Mouse (Mus musculus): ENCODE data around the gene Ifne. TPM values are rescaled to one million over a fixed set of nuclear protein-coding genes. Genes with fewer than 3 reads are reported as not detected.

The Ifne gene
- polyA plus RNA-seq (2014; fragmentation: Nextera tagmentation; extraction: Ambion mirVana), result not detected in 2 replicates

- H3K36me3 ChIP-seq (ENCODE audit: insufficient read depth), result no peaks in the 10 kb centered on the region
- 86% methylated on average over 8 of the region's 8 CpGs for WGBS
- DNase-seq (no peak), ATAC-seq (ENCODE audit: insufficient read depth) (no peak)
- no peak within 1 kb of the TSS for H3K4me2 ChIP-seq
- no peaks in the 10 kb centered on the region for H3K27me3 ChIP-seq (ENCODE audit: insufficient read depth, low read length)
- H3K4me3 ChIP-seq (ENCODE audit: low read depth, low read length), result no peak within 1 kb of the TSS
- TF ChIP-seq CTCF (IDR thresholded peaks at IDR 0.05; ENCODE audit: low read depth), result no peak
- no peak within 1 kb of the TSS for H3K9ac ChIP-seq
- H3K27ac ChIP-seq (ENCODE audit: low read depth), result no peak within 1 kb of the TSS
- H3K9me3 ChIP-seq (ENCODE audit: low read depth, low read length), result no peaks in the 10 kb centered on the region
- no peaks in the 10 kb centered on the region for H3K4me1 ChIP-seq (ENCODE audit: insufficient read depth)
Observed at GRCm38 (mm10) chr4:88880101-88880500, at the start of gene Ifne. TSS of gene Ifne (minus strand) at chr4:88880201.

GRCm38 (mm10) chr4:88928341-88929102 is 48.5 kb upstream of the Ifne start:
- DNase-seq (no peak), ATAC-seq (ENCODE audit: insufficient read depth) (no peak)
- no peak for TF ChIP-seq CTCF (IDR thresholded peaks at IDR 0.05; ENCODE audit: low read depth)
- 66% methylated on average over 4 of the region's 4 CpGs for WGBS
- Histone ChIP-seq H3K4me3 (ENCODE audit: low read depth, low read length) (no peak overlapping the region), H3K27me3 (ENCODE audit: insufficient read depth, low read length) (no peaks in the 10 kb centered on the region), H3K4me1 (ENCODE audit: insufficient read depth) (no peaks in the 10 kb centered on the region), H3K4me2 (no peak overlapping the region), H3K9ac (no peak overlapping the region), H3K27ac (ENCODE audit: low read depth) (no peak overlapping the region), H3K9me3 (ENCODE audit: low read depth, low read length) (no peaks in the 10 kb centered on the region; the same call in 1 of the 2 replicates), H3K36me3 (ENCODE audit: insufficient read depth) (no peaks in the 10 kb centered on the region)

GRCm38 (mm10) chr4:88927850-88928249 is 47.8 kb upstream of the Ifne start:
- Histone ChIP-seq H3K9ac (no peak overlapping the region), H3K4me1 (ENCODE audit: insufficient read depth) (no peaks in the 10 kb centered on the region), H3K36me3 (ENCODE audit: insufficient read depth) (no peaks in the 10 kb centered on the region), H3K4me3 (ENCODE audit: low read depth, low read length) (no peak overlapping the region), H3K4me2 (no peak overlapping the region), H3K27ac (ENCODE audit: low read depth) (no peak overlapping the region), H3K9me3 (ENCODE audit: low read depth, low read length) (no peaks in the 10 kb centered on the region; the same call in 1 of the 2 replicates), H3K27me3 (ENCODE audit: insufficient read depth, low read length) (no peaks in the 10 kb centered on the region)
- DNase-seq (no peak), ATAC-seq (ENCODE audit: insufficient read depth) (no peak)
- 89% methylated on average over 2 of the region's 2 CpGs for WGBS
- no peak for TF ChIP-seq CTCF (IDR thresholded peaks at IDR 0.05; ENCODE audit: low read depth)

- Histone ChIP-seq H3K4me1 (ENCODE audit: insufficient read depth) (no peaks in the 10 kb centered on the region), H3K27me3 (ENCODE audit: insufficient read depth, low read length) (no peaks in the 10 kb centered on the region), H3K4me2 (no peak overlapping the region), H3K4me3 (ENCODE audit: low read depth, low read length) (no peak overlapping the region), H3K9me3 (ENCODE audit: low read depth, low read length) (no peaks in the 10 kb centered on the region; the same call in 1 of the 2 replicates), H3K9ac (no peak overlapping the region), H3K27ac (ENCODE audit: low read depth) (no peak overlapping the region), H3K36me3 (ENCODE audit: insufficient read depth) (no peaks in the 10 kb centered on the region)
- 60% methylated on average over 1 of the region's 1 CpGs for WGBS
- TF ChIP-seq CTCF (IDR thresholded peaks at IDR 0.05; ENCODE audit: low read depth), result no peak
- peak; percentile 45 for DNase-seq
- 0 out of 2 replicates have a peak, but pooled peaks have one; percentile 41 for ATAC-seq (ENCODE audit: insufficient read depth)
Observed at GRCm38 (mm10) chr4:88926637-88927036, 46.6 kb upstream of the Ifne start.

- Histone ChIP-seq H3K9ac (no peak overlapping the region), H3K9me3 (ENCODE audit: low read depth, low read length) (no peaks in the 10 kb centered on the region; the same call in 1 of the 2 replicates), H3K4me1 (ENCODE audit: insufficient read depth) (no peaks in the 10 kb centered on the region), H3K4me2 (no peak overlapping the region), H3K27ac (ENCODE audit: low read depth) (no peak overlapping the region), H3K4me3 (ENCODE audit: low read depth, low read length) (no peak overlapping the region), H3K36me3 (ENCODE audit: insufficient read depth) (no peaks in the 10 kb centered on the region), H3K27me3 (ENCODE audit: insufficient read depth, low read length) (no peaks in the 10 kb centered on the region)
- DNase-seq (no peak), ATAC-seq (ENCODE audit: insufficient read depth) (no peak)
- 78% methylated on average over 1 of the region's 1 CpGs for WGBS
- TF ChIP-seq CTCF (IDR thresholded peaks at IDR 0.05; ENCODE audit: low read depth), result no peak
Observed at GRCm38 (mm10) chr4:88926082-88926481, 46.1 kb upstream of the Ifne start.

- Histone ChIP-seq H3K36me3 (ENCODE audit: insufficient read depth) (no peaks in the 10 kb centered on the region), H3K4me2 (no peak overlapping the region), H3K4me1 (ENCODE audit: insufficient read depth) (no peaks in the 10 kb centered on the region), H3K4me3 (ENCODE audit: low read depth, low read length) (no peak overlapping the region), H3K9ac (no peak overlapping the region), H3K27me3 (ENCODE audit: insufficient read depth, low read length) (no peaks in the 10 kb centered on the region), H3K27ac (ENCODE audit: low read depth) (no peak overlapping the region), H3K9me3 (ENCODE audit: low read depth, low read length) (no peaks in the 10 kb centered on the region; the same call in 1 of the 2 replicates)
- DNase-seq (no peak), ATAC-seq (ENCODE audit: insufficient read depth) (no peak)
- 94% methylated on average over 2 of the region's 2 CpGs for WGBS
- TF ChIP-seq CTCF (IDR thresholded peaks at IDR 0.05; ENCODE audit: low read depth), result no peak
Observed at GRCm38 (mm10) chr4:88925456-88925855, 45.5 kb upstream of the Ifne start.

GRCm38 (mm10) chr4:88921280-88921679 is 41.3 kb upstream of the Ifne start:
- H3K9ac ChIP-seq, result no peak overlapping the region
- H3K4me3 ChIP-seq (ENCODE audit: low read depth, low read length), result no peak overlapping the region
- H3K4me2 ChIP-seq, result no peak overlapping the region
- H3K27ac ChIP-seq (ENCODE audit: low read depth), result no peak overlapping the region
- no peak for TF ChIP-seq CTCF (IDR thresholded peaks at IDR 0.05; ENCODE audit: low read depth)
- no peaks in the 10 kb centered on the region for H3K27me3 ChIP-seq (ENCODE audit: insufficient read depth, low read length)
- H3K9me3 ChIP-seq (ENCODE audit: low read depth, low read length), result no peaks in the 10 kb centered on the region; the same call in 1 of the 2 replicates
- DNase-seq, result no peak
- no peaks in the 10 kb centered on the region for H3K4me1 ChIP-seq (ENCODE audit: insufficient read depth)
- ATAC-seq (ENCODE audit: insufficient read depth), result no peak
- H3K36me3 ChIP-seq (ENCODE audit: insufficient read depth), result no peaks in the 10 kb centered on the region
- 91% methylated on average over 5 of the region's 5 CpGs for WGBS
